Mouse (Mus musculus) C2C12 (cell line): ENCODE data around the gene Klk13. TPM values are rescaled to one million over a fixed set of nuclear protein-coding genes. Genes with fewer than 3 reads are reported as not detected.

Source experiments
- H3K27me3 ChIP-seq: one replicate; pipeline ENCODE4 v1.6.1; 2011; ENCODE audit not compliant: control insufficient read depth, insufficient read depth, insufficient read length
- H3K36me3 ChIP-seq: one replicate; pipeline ENCODE4 v1.6.1; 2011; ENCODE audit not compliant: control insufficient read depth, insufficient read depth
- H3K4me3 ChIP-seq: one replicate; pipeline ENCODE4 v1.5.1; 2011; ENCODE audit warnings: mild to moderate bottlenecking, control low read depth; ENCODE audit not compliant: poor library complexity, insufficient read depth, severe bottlenecking
- H3K79me2 ChIP-seq: one replicate; pipeline ENCODE4 v1.6.1; 2011; ENCODE audit not compliant: control insufficient read depth, insufficient read depth
- H3K79me3 ChIP-seq: one replicate; pipeline ENCODE4 v1.6.1; 2011; ENCODE audit warnings: low read depth, control low read depth
- H3ac ChIP-seq: one replicate; pipeline ENCODE3; 2011; ENCODE audit warnings: low read depth; ENCODE audit not compliant: control insufficient read depth, insufficient read length
- CEBPB ChIP-seq: IDR thresholded peaks from one replicate; pipeline ENCODE4 v1.6.1; 2011; ENCODE audit warnings: low read depth, mild to moderate bottlenecking, control low read depth, moderate library complexity
- CTCF ChIP-seq: IDR thresholded peaks from one replicate; pipeline ENCODE4 v1.5.1; 2011; ENCODE audit not compliant: control insufficient read depth, insufficient read depth, insufficient read length
- FOSL1 ChIP-seq: IDR thresholded peaks from one replicate; pipeline ENCODE4 v1.8.0; 2011; ENCODE audit warnings: mild to moderate bottlenecking, low read length; ENCODE audit not compliant: poor library complexity, insufficient read depth, severe bottlenecking
- MAX ChIP-seq: IDR thresholded peaks from one replicate; pipeline ENCODE4 v1.6.1; 2011; ENCODE audit warnings: mild to moderate bottlenecking, control low read depth
- MYOD1 ChIP-seq: IDR thresholded peaks from one replicate; pipeline ENCODE4 v1.6.1; 2011; ENCODE audit warnings: low read depth; ENCODE audit not compliant: control insufficient read depth, insufficient read length
- MYOG ChIP-seq: IDR thresholded peaks from one replicate; pipeline ENCODE4 v1.6.1; 2011; ENCODE audit not compliant: control insufficient read depth, insufficient read length; ENCODE audit errors: extremely low read depth
- USF1 ChIP-seq: IDR thresholded peaks from one replicate; pipeline ENCODE4 v1.6.1; 2011; ENCODE audit warnings: low read depth, mild to moderate bottlenecking, control low read depth, moderate library complexity
- polyA plus RNA-seq: library from polyadenylated mRNA; unstranded; fragments of >200 nt; fragmentation: generic; extraction: Trizol; gene quantifications from one replicate; pipeline ENCODE4 v1.2.1, GENCODE M21; 2012; ENCODE audit warnings: missing spikeins

Gene Klk13
- polyA plus RNA-seq, 1 experiment = not detected

GRCm38 (mm10) chr7:43774364-43774763 is 62.0 kb downstream of the Klk13 start, which contains the start of gene Klk11:
TSS of gene Klk11 (plus strand) at chr7:43774604.
- Histone ChIP-seq H3K36me3 (no peaks in the 10 kb centered on the region), H3K79me3 (no peaks in the 10 kb centered on the region), H3K27me3 (no peaks in the 10 kb centered on the region), H3K79me2 (no peaks in the 10 kb centered on the region), H3ac (no peak within 1 kb of the TSS), H3K4me3 (no peak within 1 kb of the TSS)
- TF ChIP-seq USF1 (no peak), MYOD1 (no peak), MAX (no peak), CEBPB (no peak), FOSL1 (no peak), MYOG (no peak), CTCF (no peak)

- Histone ChIP-seq H3K79me3 (no peaks in the 10 kb centered on the region), H3ac (no peak overlapping the region), H3K4me3 (no peak overlapping the region), H3K79me2 (no peaks in the 10 kb centered on the region), H3K27me3 (no peaks in the 10 kb centered on the region), H3K36me3 (no peaks in the 10 kb centered on the region)
- TF ChIP-seq CEBPB = no peak
- TF ChIP-seq FOSL1 = no peak
- TF ChIP-seq MYOG = no peak
- no peak for TF ChIP-seq CTCF
- TF ChIP-seq MAX = no peak
- TF ChIP-seq USF1 = no peak
These were observed 62.4 kb downstream of the Klk13 start for GRCm38 (mm10) chr7:43774802-43775201.

GRCm38 (mm10) chr7:43775311-43776057 is 63.1 kb downstream of the Klk13 start:
- H3K79me3 ChIP-seq = no peaks in the 10 kb centered on the region
- TF ChIP-seq MYOG (no peak), MYOD1 (no peak), CTCF (no peak), MAX (no peak), CEBPB (no peak), FOSL1 (no peak), USF1 (no peak)
- no peaks in the 10 kb centered on the region for H3K27me3 ChIP-seq
- H3K4me3 ChIP-seq = no peak overlapping the region
- H3ac ChIP-seq = no peak overlapping the region
- H3K79me2 ChIP-seq = no peaks in the 10 kb centered on the region
- no peaks in the 10 kb centered on the region for H3K36me3 ChIP-seq

GRCm38 (mm10) chr7:43776506-43776905 is 64.1 kb downstream of the Klk13 start:
- TF ChIP-seq MAX = no peak
- TF ChIP-seq MYOD1 = no peak
- TF ChIP-seq USF1 = no peak
- TF ChIP-seq MYOG = no peak
- TF ChIP-seq FOSL1 = no peak
- no peak for TF ChIP-seq CTCF
- TF ChIP-seq CEBPB = no peak
- H3K4me3 ChIP-seq = no peak overlapping the region

More at GRCm38 (mm10) chr7:43776506-43776905, 64.1 kb downstream of the Klk13 start:
- H3ac ChIP-seq = no peak overlapping the region
- no peaks in the 10 kb centered on the region for H3K79me2 ChIP-seq
- H3K36me3 ChIP-seq = no peaks in the 10 kb centered on the region
- no peaks in the 10 kb centered on the region for H3K27me3 ChIP-seq
- H3K79me3 ChIP-seq = no peaks in the 10 kb centered on the region

Other genes starting within 250 kb of the Klk13 start
- gene Vsig10l, start 249.4 kb upstream of the Klk13 start, polyA plus RNA-seq = 1.2 TPM
- 1.8 TPM for gene Iglon5, start 222.5 kb upstream of the Klk13 start, polyA plus RNA-seq
- gene 4931406B18Rik, start 206.6 kb upstream of the Klk13 start, polyA plus RNA-seq = not detected
- under 0.01 TPM for gene Cd33, start 168.1 kb upstream of the Klk13 start, polyA plus RNA-seq
- 0.90 TPM for gene Zfp658, start 150.3 kb upstream of the Klk13 start, polyA plus RNA-seq
- 2.1 TPM for gene Zfp719, start 133.0 kb upstream of the Klk13 start, polyA plus RNA-seq
- not detected for gene Zfp819, start 105.4 kb upstream of the Klk13 start, polyA plus RNA-seq
- gene Ceacam18, start 77.9 kb upstream of the Klk13 start, polyA plus RNA-seq = not detected
- not detected for gene Siglece, start 52.4 kb upstream of the Klk13 start, polyA plus RNA-seq
- gene Ctu1, start 40.6 kb upstream of the Klk13 start, polyA plus RNA-seq = 12.4 TPM
- not detected for gene Klk14, start 22.1 kb upstream of the Klk13 start, polyA plus RNA-seq
- not detected for gene Klk12, start 56.3 kb downstream of the Klk13 start, polyA plus RNA-seq
- not detected for gene Klk11, start 62.0 kb downstream of the Klk13 start, polyA plus RNA-seq
- gene Klk10, start 68.5 kb downstream of the Klk13 start, polyA plus RNA-seq = 2.1 TPM
- gene Klk9, start 79.3 kb downstream of the Klk13 start, polyA plus RNA-seq = 0.16 TPM
- gene Klk8, start 85.0 kb downstream of the Klk13 start, polyA plus RNA-seq = 0.36 TPM
- gene Klk7, start 98.7 kb downstream of the Klk13 start, polyA plus RNA-seq = not detected
- gene Klk6, start 111.9 kb downstream of the Klk13 start, polyA plus RNA-seq = 1.1 TPM
- gene Klk5, start 129.4 kb downstream of the Klk13 start, polyA plus RNA-seq = not detected
- gene Klk4, start 168.6 kb downstream of the Klk13 start, polyA plus RNA-seq = not detected
- gene Klk15, start 221.2 kb downstream of the Klk13 start, polyA plus RNA-seq = not detected
- not detected for gene Klk1b8, start 238.1 kb downstream of the Klk13 start, polyA plus RNA-seq